Mouse (Mus musculus) forebrain, embryonic 10.5 days (tissue): ENCODE results near the gene Colgalt1. TPM values are rescaled to one million over a fixed set of nuclear protein-coding genes. Genes with fewer than 3 reads are reported as not detected.
A peak's percentile ranks its signal among the peaks of the same experiment; 100 is the strongest.

ENCODE experiments used
- DNase-seq: peaks from one replicate; pipeline ENCODE4 v3.0.0-alpha.2; 2017; ENCODE audit warnings: low spot score; ENCODE audit errors: extremely low spot score
- H3K27ac ChIP-seq: fragments of 300-500 bp; sonication (generic); 2 replicates; pipeline ENCODE4 v1.5.1; 2016; ENCODE audit warnings: mild to moderate bottlenecking
- H3K27me3 ChIP-seq: fragments of 300-500 bp; sonication (generic); 2 replicates; pipeline ENCODE4 v1.6.1; 2016; ENCODE audit warnings: mild to moderate bottlenecking; ENCODE audit not compliant: poor library complexity, severe bottlenecking
- H3K36me3 ChIP-seq: fragments of 300-500 bp; sonication (generic); replicated peaks from 2 replicates; pipeline ENCODE4 v1.6.1; 2016; ENCODE audit warnings: mild to moderate bottlenecking, moderate library complexity
- H3K4me1 ChIP-seq: fragments of 300-500 bp; sonication (generic); 2 replicates; pipeline ENCODE4 v1.6.1; 2016
- H3K4me3 ChIP-seq: fragments of 300-500 bp; sonication (generic); 2 replicates; pipeline ENCODE4 v1.5.1; 2016; ENCODE audit warnings: mild to moderate bottlenecking, moderate library complexity
- H3K9me3 ChIP-seq: fragments of 300-500 bp; sonication (generic); 2 replicates; pipeline ENCODE4 v1.6.1; 2016; ENCODE audit warnings: mild to moderate bottlenecking, moderate library complexity
- WGBS: fragments of 180-500 bp; shearing (Covaris S2); methylation state at CpG from one replicate; pipeline ENCODE4 v1.1.7; 2016; 5-methylcytosine and 5-hydroxymethylcytosine counted together
- microRNA-seq: library from miRNA; unstranded; fragments of <30 nt; microRNA quantifications from one replicate; pipeline ENCODE4, GENCODE M21; 2017
- polyA plus RNA-seq: library from polyadenylated mRNA; unstranded; fragments of >200 nt; fragmentation: Nextera tagmentation; extraction: Ambion mirVana; gene quantifications from 2 replicates; pipeline ENCODE4 v1.2.1, GENCODE M21; 2016

Colgalt1 gene
- polyA plus RNA-seq, 1 experiment from 2014 or later = 44.2 TPM

- H3K27ac ChIP-seq = peak overlapping the region; percentile 72
These were observed 57.6 kb downstream of the Colgalt1 start for GRCm38 (mm10) chr8:71668220-71668975.

GRCm38 (mm10) chr8:71670198-71670597 lies 59.4 kb downstream of the Colgalt1 start:
- 12% methylated on average over 10 of the region's 12 CpGs for WGBS
- H3K36me3 ChIP-seq = no peaks in the 10 kb centered on the region
- no peak for DNase-seq
- H3K4me3 ChIP-seq = peak overlapping the region; percentile 63
- H3K9me3 ChIP-seq = no peaks in the 10 kb centered on the region
- H3K27me3 ChIP-seq = peaks cover 83% of the 10 kb centered on the region
- peak overlapping the region; percentile 82 for H3K27ac ChIP-seq
- H3K4me1 ChIP-seq = peaks cover 62% of the 10 kb centered on the region

More at GRCm38 (mm10) chr8:71668220-71668975, 57.6 kb downstream of the Colgalt1 start:
- no peaks in the 10 kb centered on the region for H3K9me3 ChIP-seq
- H3K4me1 ChIP-seq = peaks cover 68% of the 10 kb centered on the region
- DNase-seq = peak; percentile 18
- H3K27me3 ChIP-seq = peaks cover 83% of the 10 kb centered on the region
- WGBS = 4% methylated on average over 21 of the region's 21 CpGs
- peak overlapping the region; percentile 18 for H3K4me3 ChIP-seq
- H3K36me3 ChIP-seq = no peaks in the 10 kb centered on the region

- H3K4me1 ChIP-seq = peaks cover 59% of the 10 kb centered on the region
- peaks cover 90% of the 10 kb centered on the region for H3K27me3 ChIP-seq
- no peaks in the 10 kb centered on the region for H3K36me3 ChIP-seq
- peak overlapping the region; percentile 63 for H3K4me3 ChIP-seq
- H3K9me3 ChIP-seq = no peaks in the 10 kb centered on the region
- H3K27ac ChIP-seq = peak overlapping the region; percentile 82
- WGBS = under 1% methylated on average over 63 of the region's 64 CpGs
- DNase-seq = peak; percentile 83
These were observed 60.1 kb downstream of the Colgalt1 start for GRCm38 (mm10) chr8:71670621-71671548.

GRCm38 (mm10) chr8:71671549-71671965 lies 60.8 kb downstream of the Colgalt1 start, which contains the start of gene Unc13a:
Gene Unc13a (minus strand): TSS chr8:71671757.
- no peaks in the 10 kb centered on the region for H3K9me3 ChIP-seq
- peaks cover 59% of the 10 kb centered on the region for H3K4me1 ChIP-seq
- under 1% methylated on average over 42 of the region's 42 CpGs for WGBS
- no peaks in the 10 kb centered on the region for H3K36me3 ChIP-seq
- peak; percentile 87 for DNase-seq
- peak within 1 kb of the TSS; percentile 82 for H3K27ac ChIP-seq
- H3K27me3 ChIP-seq = peaks cover 91% of the 10 kb centered on the region
- H3K4me3 ChIP-seq = peak within 1 kb of the TSS; percentile 63

- Histone ChIP-seq H3K36me3 (no peaks in the 10 kb centered on the region), H3K4me1 (peaks cover 56% of the 10 kb centered on the region), H3K9me3 (no peaks in the 10 kb centered on the region), H3K27me3 (peaks cover 91% of the 10 kb centered on the region), H3K27ac (peak overlapping the region; percentile 82; the same call in 1 of the 2 replicates), H3K4me3 (peak overlapping the region; percentile 63)
- no peak for DNase-seq
- 69% methylated on average over 6 of the region's 6 CpGs for WGBS
These were observed 61.5 kb downstream of the Colgalt1 start for GRCm38 (mm10) chr8:71672168-71672735.

GRCm38 (mm10) chr8:71674071-71674470 lies 63.3 kb downstream of the Colgalt1 start:
- H3K4me1 ChIP-seq = peaks cover 41% of the 10 kb centered on the region
- DNase-seq = no peak
- peaks cover 91% of the 10 kb centered on the region for H3K27me3 ChIP-seq
- H3K9me3 ChIP-seq = peaks cover 7% of the 10 kb centered on the region; the same call in 1 of the 2 replicates
- H3K27ac ChIP-seq = no peak overlapping the region
- WGBS = 66% methylated on average over 2 of the region's 2 CpGs
- no peaks in the 10 kb centered on the region for H3K36me3 ChIP-seq
- H3K4me3 ChIP-seq = no peak overlapping the region

Small RNAs within 50 kb of the gene (microRNA-seq; reads per million reads assigned to microRNA genes)
- gene Mir6769b = not detected

Other genes starting within 250 kb of the Colgalt1 start
- gene Use1, start 244.2 kb upstream of the Colgalt1 start, polyA plus RNA-seq = 81.4 and 82.7 TPM in 2 replicates
- 3.5 and 4.0 TPM in 2 replicates for gene Ocel1, start 239.7 kb upstream of the Colgalt1 start, polyA plus RNA-seq
- 47.8 and 49.0 TPM in 2 replicates for gene Nr2f6, start 229.0 kb upstream of the Colgalt1 start, polyA plus RNA-seq
- gene Ushbp1, start 215.2 kb upstream of the Colgalt1 start, polyA plus RNA-seq = 5.8 and 5.9 TPM in 2 replicates
- 106 and 108 TPM in 2 replicates for gene Babam1, start 214.1 kb upstream of the Colgalt1 start, polyA plus RNA-seq
- gene Ankle1, start 205.0 kb upstream of the Colgalt1 start, polyA plus RNA-seq = 47.3 and 51.2 TPM in 2 replicates
- gene Abhd8, start 147.3 kb upstream of the Colgalt1 start, polyA plus RNA-seq = 67.6 and 68.2 TPM in 2 replicates
- gene Mrpl34, start 146.0 kb upstream of the Colgalt1 start, polyA plus RNA-seq = 218 and 226 TPM in 2 replicates
- gene Dda1, start 141.8 kb upstream of the Colgalt1 start, polyA plus RNA-seq = 116 and 122 TPM in 2 replicates
- gene Ano8, start 125.0 kb upstream of the Colgalt1 start, polyA plus RNA-seq = 1.8 TPM in 2 replicates
- 21.3 and 22.3 TPM in 2 replicates for gene Gtpbp3, start 122.9 kb upstream of the Colgalt1 start, polyA plus RNA-seq
- gene Plvap, start 99.2 kb upstream of the Colgalt1 start, polyA plus RNA-seq = 43.3 and 47.5 TPM in 2 replicates
- 0.47 TPM in 1 of 2 replicates, not detected in the other for gene Ccdc194, start 85.3 kb upstream of the Colgalt1 start, polyA plus RNA-seq
- 6.7 and 7.4 TPM in 2 replicates for gene Bst2, start 73.5 kb upstream of the Colgalt1 start, polyA plus RNA-seq
- 65.9 and 66.0 TPM in 2 replicates for gene Mvb12a, start 68.1 kb upstream of the Colgalt1 start, polyA plus RNA-seq
- gene Tmem221, start 52.1 kb upstream of the Colgalt1 start, polyA plus RNA-seq = 0.17 and 0.28 TPM in 2 replicates
- gene Nxnl1, start 44.4 kb upstream of the Colgalt1 start, polyA plus RNA-seq = 0.09 TPM in 1 of 2 replicates, not detected in the other
- gene Slc27a1, start 42.1 kb upstream of the Colgalt1 start, polyA plus RNA-seq = 20.2 and 21.9 TPM in 2 replicates
- 262 and 266 TPM in 2 replicates for gene Pgls, start 18.8 kb upstream of the Colgalt1 start, polyA plus RNA-seq
- 4.1 and 5.1 TPM in 2 replicates for gene Fam129c, start 13.3 kb upstream of the Colgalt1 start, polyA plus RNA-seq
- 2.9 and 3.3 TPM in 2 replicates for gene Unc13a, start 60.8 kb downstream of the Colgalt1 start, polyA plus RNA-seq
- gene Jak3, start 65.3 kb downstream of the Colgalt1 start, polyA plus RNA-seq = 2.5 and 3.0 TPM in 2 replicates
- 0.26 TPM in 1 of 2 replicates, not detected in the other for gene Insl3, start 78.2 kb downstream of the Colgalt1 start, polyA plus RNA-seq
- gene B3gnt3, start 90.8 kb downstream of the Colgalt1 start, polyA plus RNA-seq = 0.41 and 0.69 TPM in 2 replicates
- 12.6 and 13.2 TPM in 2 replicates for gene Fcho1, start 114.7 kb downstream of the Colgalt1 start, polyA plus RNA-seq